Mouse (Mus musculus) liver, embryonic 14.5 days (tissue): ENCODE measurements around the gene Taf1c. TPM values are rescaled to one million over a fixed set of nuclear protein-coding genes. Genes with fewer than 3 reads are reported as not detected.

Source experiments
- ATAC-seq: fragments of 200-750 bp; cut with Nextera tagmentation; 2 replicates; pipeline ENCODE4 v1.8.0; 2017; ENCODE audit warnings: moderate number of reproducible peaks, mild to moderate bottlenecking, moderate library complexity; ENCODE audit not compliant: insufficient read depth
- DNase-seq, 3 experiments: peaks; one replicate each; pipeline ENCODE4 v3.0.0-alpha.2; 2012 to 2013; ENCODE audit warnings: low read depth in 3 of 3, low spot score in 3 of 3
- H3K27ac ChIP-seq: fragments of 300-500 bp; sonication (generic); 2 replicates; pipeline ENCODE4 v1.5.1; 2014; ENCODE audit warnings: moderate library complexity, mild to moderate bottlenecking, control low read depth, inconsistent platforms
- H3K27me3 ChIP-seq: fragments of 300-500 bp; sonication (generic); 2 replicates; pipeline ENCODE4 v1.6.1; 2014; ENCODE audit warnings: mild to moderate bottlenecking, low read length, moderate library complexity; ENCODE audit not compliant: control insufficient read depth, insufficient read depth
- H3K36me3 ChIP-seq: fragments of 300-500 bp; sonication (generic); replicated peaks from 2 replicates; pipeline ENCODE4 v1.6.1; 2014; ENCODE audit warnings: low read depth; ENCODE audit not compliant: control insufficient read depth, insufficient read depth
- H3K4me1 ChIP-seq, 2 experiments: fragments of 200-500 bp in 1 of 2; fragments of 300-500 bp in 1 of 2; sonication (generic) in 1 of 2; replicated peaks; 2 replicates each; pipeline ENCODE4 v1.6.1; 2012 to 2014; ENCODE audit warnings: antibody characterized with exemption in 1 of 2, inconsistent platforms in 1 of 2, low read length in 1 of 2; ENCODE audit not compliant: control insufficient read depth in 2 of 2, insufficient read depth in 2 of 2
- H3K4me2 ChIP-seq: fragments of 300-500 bp; sonication (generic); 2 replicates; pipeline ENCODE4 v1.6.1; 2014; ENCODE audit warnings: low read depth, mild to moderate bottlenecking, control low read depth, moderate library complexity
- H3K4me3 ChIP-seq, 2 experiments: fragments of 200-500 bp in 1 of 2; fragments of 300-500 bp in 1 of 2; sonication (generic) in 1 of 2; 2 replicates each; pipeline ENCODE4 v1.5.1; 2012 to 2014; ENCODE audit warnings: low read depth in 2 of 2, low read length in 2 of 2, mild to moderate bottlenecking in 2 of 2, control low read depth in 1 of 2, inconsistent platforms in 1 of 2, moderate library complexity in 1 of 2; ENCODE audit not compliant: insufficient read depth in 1 of 2
- H3K9ac ChIP-seq: fragments of 300-500 bp; sonication (generic); replicated peaks from 2 replicates; pipeline ENCODE4 v1.6.1; 2014; ENCODE audit warnings: mild to moderate bottlenecking, control low read depth, moderate library complexity
- H3K9me3 ChIP-seq: fragments of 300-500 bp; sonication (generic); 2 replicates; pipeline ENCODE4 v1.6.1; 2016; ENCODE audit warnings: low read length, mixed read lengths; ENCODE audit not compliant: control insufficient read depth
- CTCF ChIP-seq: IDR thresholded peaks from 2 replicates; pipeline ENCODE4 v1.5.1; 2016; ENCODE audit warnings: antibody characterized with exemption, low read depth, control low read depth
- EP300 ChIP-seq: IDR thresholded peaks from 2 replicates; pipeline ENCODE4 v1.6.1; 2016; ENCODE audit warnings: antibody characterized with exemption, low read depth
- WGBS: fragments of 180-500 bp; shearing (Covaris S2); extraction: QIAGEN DNeasy Blood & Tissue Kit; methylation state at CpG from one replicate; pipeline ENCODE4 v1.1.7; 2014; ENCODE audit not compliant: insufficient replicate concordance; 5-methylcytosine and 5-hydroxymethylcytosine counted together
- polyA plus RNA-seq, 2 experiments: library from polyadenylated mRNA; depleted of rRNA in 1 of 2; stranded (reverse) in 1 of 2; unstranded in 1 of 2; fragments of >200 nt; fragmentation: Nextera tagmentation in 1 of 2; extraction: Ambion mirVana in 1 of 2; gene quantifications; 2 replicates each; pipeline versions ENCODE4 v1.2.1 to v1.2.3; 2012 to 2014

Taf1c gene
- polyA plus RNA-seq, 2 experiments: 4.7 to 6.6 TPM

- whole genome bisulfite sequencing: 77% methylated on average over 14 of the region's 14 CpGs
These were observed 10.1 kb upstream of the Taf1c start for GRCm38 (mm10) chr8:119615096-119615495.

GRCm38 (mm10) chr8:119612471-119612870 is 7.4 kb upstream of the Taf1c start, which contains the start of gene Adad2:
Gene Adad2, plus strand, starts transcription at chr8:119612747.
- Histone ChIP-seq H3K9me3 (no peaks in the 10 kb centered on the region), H3K9ac (no peak within 1 kb of the TSS), H3K4me1 (no peaks in the 10 kb centered on the region), H3K36me3 (no peaks in the 10 kb centered on the region), H3K4me3 (no peak within 1 kb of the TSS), H3K27ac (no peak within 1 kb of the TSS), H3K4me2 (no peak within 1 kb of the TSS), H3K27me3 (no peaks in the 10 kb centered on the region)
- whole genome bisulfite sequencing: 65% methylated on average over 26 of the region's 26 CpGs
- ATAC-seq: no peak
- TF ChIP-seq CTCF (no peak), EP300 (no peak)
- no peak for DNase-seq

More at GRCm38 (mm10) chr8:119615096-119615495, 10.1 kb upstream of the Taf1c start:
- ATAC-seq (no peak), DNase-seq (no peak)
- no peak overlapping the region for H3K4me3 ChIP-seq
- H3K4me2 ChIP-seq: no peak overlapping the region
- no peak overlapping the region for H3K27ac ChIP-seq
- H3K9ac ChIP-seq: no peak overlapping the region
- no peaks in the 10 kb centered on the region for H3K4me1 ChIP-seq
- H3K9me3 ChIP-seq: no peaks in the 10 kb centered on the region
- H3K36me3 ChIP-seq: no peaks in the 10 kb centered on the region
- no peak for TF ChIP-seq CTCF
- no peak for TF ChIP-seq EP300
- H3K27me3 ChIP-seq: no peaks in the 10 kb centered on the region

- Histone ChIP-seq H3K4me2 (no peak overlapping the region), H3K4me1 (peaks cover 3 to 7% of the 10 kb centered on the region in 2 experiments; a peak in 3 of 4 replicates), H3K36me3 (no peaks in the 10 kb centered on the region; the same call in 1 of the 2 replicates), H3K9me3 (no peaks in the 10 kb centered on the region), H3K4me3 (no peak overlapping the region), H3K9ac (no peak overlapping the region), H3K27me3 (no peaks in the 10 kb centered on the region), H3K27ac (no peak overlapping the region)
- DNase-seq (no peak), ATAC-seq (no peak)
- TF ChIP-seq EP300 (no peak), CTCF (peak; percentile 36)
- 64% methylated on average over 2 of the region's 2 CpGs for WGBS
These were observed 1.2 kb upstream of the Taf1c start for GRCm38 (mm10) chr8:119606224-119606623.

GRCm38 (mm10) chr8:119604398-119604803 is 621 bp downstream of the Taf1c start:
- Histone ChIP-seq H3K9me3 (no peaks in the 10 kb centered on the region), H3K4me1 (peaks cover 3 to 7% of the 10 kb centered on the region in 2 experiments; a peak in 3 of 4 replicates), H3K4me3 (peak overlapping the region; percentile 87 to 91), H3K27ac (peak overlapping the region; percentile 62), H3K9ac (peak overlapping the region; percentile 89), H3K4me2 (peak overlapping the region; percentile 95), H3K27me3 (no peaks in the 10 kb centered on the region), H3K36me3 (peaks cover 4% of the 10 kb centered on the region)
- WGBS: 4% methylated on average over 12 of the region's 12 CpGs
- peak; percentile 74 for ATAC-seq
- TF ChIP-seq EP300: peak; percentile 34; the same call in 1 of the 2 replicates
- TF ChIP-seq CTCF: no peak
- peak; percentile 20 to 40 (median 30) for DNase-seq

- ATAC-seq (no peak), DNase-seq (no peak)
- Histone ChIP-seq H3K9me3 (no peaks in the 10 kb centered on the region), H3K27me3 (no peaks in the 10 kb centered on the region), H3K36me3 (peaks cover 4% of the 10 kb centered on the region), H3K27ac (no peak overlapping the region), H3K9ac (no peak overlapping the region; the same call in 1 of the 2 replicates), H3K4me3 (peak overlapping the region; percentile 87 to 91), H3K4me1 (peaks cover 3 to 7% of the 10 kb centered on the region in 2 experiments; a peak in 3 of 4 replicates), H3K4me2 (peak overlapping the region; percentile 95)
- TF ChIP-seq EP300: no peak
- no peak for TF ChIP-seq CTCF
- 78% methylated on average over 4 of the region's 4 CpGs for WGBS
These were observed 1.3 kb downstream of the Taf1c start for GRCm38 (mm10) chr8:119603771-119604170.
